Mouse (Mus musculus): ENCODE data around the gene Gm16867. TPM values are rescaled to one million over a fixed set of nuclear protein-coding genes. Genes with fewer than 3 reads are reported as not detected.
"Not testable (repeated sequence)": the region's sequence is repeated elsewhere in the genome, so short reads cannot be mapped to it uniquely, and the experiment has no call there.

Gene Gm16867
- polyA plus RNA-seq, 1 experiment from 2014 or later = not detected

- not testable (repeated sequence) for H3K9ac ChIP-seq (ENCODE audit: low read length); H3K27ac ChIP-seq (ENCODE audit: low read depth); H3K4me3 ChIP-seq (ENCODE audit: low read depth, low read length); H3K4me1 ChIP-seq (replicated peaks; ENCODE audit: control insufficient read depth, insufficient read depth, low read length); ATAC-seq (replicated peaks; ENCODE audit: low FRiP score, low TSS enrichment, low read depth); H3K36me3 ChIP-seq (ENCODE audit: control insufficient read depth, insufficient read depth, low read length); H3K27me3 ChIP-seq (replicated peaks; ENCODE audit: control insufficient read depth, insufficient read depth, low read length); H3K4me2 ChIP-seq (ENCODE audit: low read length); H3K9me3 ChIP-seq (ENCODE audit: control insufficient read depth, low read length); DNase-seq (ENCODE audit: low spot score)
- WGBS = no CpG with 5 or more reads among the region's 2 CpGs
Observed at GRCm38 (mm10) chr14:69520810-69521209, 17.6 kb upstream of the Gm16867 start.

- not testable (repeated sequence) for ATAC-seq (replicated peaks; ENCODE audit: low FRiP score, low TSS enrichment, low read depth)
Observed at GRCm38 (mm10) chr14:69512449-69512848, 9.3 kb upstream of the Gm16867 start, which contains the start of gene Gm27179. Gene Gm27179 (minus strand): TSS chr14:69512549.

GRCm38 (mm10) chr14:69507000-69507399 is 3.8 kb upstream of the Gm16867 start:
- not testable (repeated sequence) for H3K4me1 ChIP-seq (replicated peaks; ENCODE audit: control insufficient read depth, insufficient read depth, low read length); H3K4me3 ChIP-seq (ENCODE audit: low read depth, low read length); H3K4me2 ChIP-seq (ENCODE audit: low read length); DNase-seq (ENCODE audit: low spot score); ATAC-seq (replicated peaks; ENCODE audit: low FRiP score, low TSS enrichment, low read depth); H3K9ac ChIP-seq (ENCODE audit: low read length); H3K36me3 ChIP-seq (ENCODE audit: control insufficient read depth, insufficient read depth, low read length); H3K27ac ChIP-seq (ENCODE audit: low read depth); H3K9me3 ChIP-seq (ENCODE audit: control insufficient read depth, low read length); H3K27me3 ChIP-seq (replicated peaks; ENCODE audit: control insufficient read depth, insufficient read depth, low read length)
- no CpG with 5 or more reads among the region's 1 CpGs for WGBS

More at GRCm38 (mm10) chr14:69512449-69512848, 9.3 kb upstream of the Gm16867 start, which contains the start of gene Gm27179:
- not testable (repeated sequence) for DNase-seq (ENCODE audit: low spot score); H3K9me3 ChIP-seq (ENCODE audit: control insufficient read depth, low read length); H3K27ac ChIP-seq (ENCODE audit: low read depth); H3K9ac ChIP-seq (ENCODE audit: low read length); H3K4me1 ChIP-seq (replicated peaks; ENCODE audit: control insufficient read depth, insufficient read depth, low read length); H3K36me3 ChIP-seq (ENCODE audit: control insufficient read depth, insufficient read depth, low read length); H3K4me3 ChIP-seq (ENCODE audit: low read depth, low read length); H3K27me3 ChIP-seq (replicated peaks; ENCODE audit: control insufficient read depth, insufficient read depth, low read length); H3K4me2 ChIP-seq (ENCODE audit: low read length)
- WGBS = no CpG with 5 or more reads among the region's 2 CpGs

- peak; percentile 76 for ATAC-seq (replicated peaks; ENCODE audit: low FRiP score, low TSS enrichment, low read depth)
- not testable (repeated sequence) for H3K4me1 ChIP-seq (replicated peaks; ENCODE audit: control insufficient read depth, insufficient read depth, low read length); H3K4me3 ChIP-seq (ENCODE audit: low read depth, low read length); H3K9me3 ChIP-seq (ENCODE audit: control insufficient read depth, low read length); DNase-seq (ENCODE audit: low spot score); H3K4me2 ChIP-seq (ENCODE audit: low read length); H3K9ac ChIP-seq (ENCODE audit: low read length); H3K27me3 ChIP-seq (replicated peaks; ENCODE audit: control insufficient read depth, insufficient read depth, low read length); H3K27ac ChIP-seq (ENCODE audit: low read depth); H3K36me3 ChIP-seq (ENCODE audit: control insufficient read depth, insufficient read depth, low read length)
- no CpG with 5 or more reads among the region's 73 CpGs for WGBS
Observed at GRCm38 (mm10) chr14:69502440-69503150, 567 bp downstream of the Gm16867 start.

GRCm38 (mm10) chr14:69496259-69496658 is 6.9 kb downstream of the Gm16867 start:
- not testable (repeated sequence) for ATAC-seq (replicated peaks; ENCODE audit: low FRiP score, low TSS enrichment, low read depth)

GRCm38 (mm10) chr14:69494946-69495345 is 8.2 kb downstream of the Gm16867 start:
- ATAC-seq (replicated peaks; ENCODE audit: low FRiP score, low TSS enrichment, low read depth); H3K9me3 ChIP-seq (ENCODE audit: control insufficient read depth, low read length); H3K4me1 ChIP-seq (replicated peaks; ENCODE audit: control insufficient read depth, insufficient read depth, low read length); DNase-seq (ENCODE audit: low spot score); H3K4me3 ChIP-seq (ENCODE audit: low read depth, low read length); H3K27me3 ChIP-seq (replicated peaks; ENCODE audit: control insufficient read depth, insufficient read depth, low read length); H3K4me2 ChIP-seq (ENCODE audit: low read length); H3K27ac ChIP-seq (ENCODE audit: low read depth); H3K36me3 ChIP-seq (ENCODE audit: control insufficient read depth, insufficient read depth, low read length); H3K9ac ChIP-seq (ENCODE audit: low read length): not testable (repeated sequence)
- WGBS = no CpG with 5 or more reads among the region's 2 CpGs

More at GRCm38 (mm10) chr14:69496259-69496658, 6.9 kb downstream of the Gm16867 start:
- H3K27ac ChIP-seq (ENCODE audit: low read depth); DNase-seq (ENCODE audit: low spot score); H3K27me3 ChIP-seq (replicated peaks; ENCODE audit: control insufficient read depth, insufficient read depth, low read length); H3K4me3 ChIP-seq (ENCODE audit: low read depth, low read length); H3K9me3 ChIP-seq (ENCODE audit: control insufficient read depth, low read length); H3K36me3 ChIP-seq (ENCODE audit: control insufficient read depth, insufficient read depth, low read length); H3K4me2 ChIP-seq (ENCODE audit: low read length); H3K4me1 ChIP-seq (replicated peaks; ENCODE audit: control insufficient read depth, insufficient read depth, low read length); H3K9ac ChIP-seq (ENCODE audit: low read length): not testable (repeated sequence)

- H3K27ac ChIP-seq (ENCODE audit: low read depth); H3K9ac ChIP-seq (ENCODE audit: low read length); H3K4me2 ChIP-seq (ENCODE audit: low read length); H3K4me1 ChIP-seq (replicated peaks; ENCODE audit: control insufficient read depth, insufficient read depth, low read length); H3K27me3 ChIP-seq (replicated peaks; ENCODE audit: control insufficient read depth, insufficient read depth, low read length); H3K4me3 ChIP-seq (ENCODE audit: low read depth, low read length); DNase-seq (ENCODE audit: low spot score); ATAC-seq (replicated peaks; ENCODE audit: low FRiP score, low TSS enrichment, low read depth); H3K9me3 ChIP-seq (ENCODE audit: control insufficient read depth, low read length); H3K36me3 ChIP-seq (ENCODE audit: control insufficient read depth, insufficient read depth, low read length): not testable (repeated sequence)
- WGBS = no CpG with 5 or more reads among the region's 3 CpGs
Observed at GRCm38 (mm10) chr14:69494522-69494921, 8.6 kb downstream of the Gm16867 start.

GRCm38 (mm10) chr14:69488001-69488400 is 15.2 kb downstream of the Gm16867 start:
- not testable (repeated sequence) for H3K4me3 ChIP-seq (ENCODE audit: low read depth, low read length); DNase-seq (ENCODE audit: low spot score); H3K9ac ChIP-seq (ENCODE audit: low read length); H3K4me1 ChIP-seq (replicated peaks; ENCODE audit: control insufficient read depth, insufficient read depth, low read length); H3K36me3 ChIP-seq (ENCODE audit: control insufficient read depth, insufficient read depth, low read length); H3K4me2 ChIP-seq (ENCODE audit: low read length); H3K27me3 ChIP-seq (replicated peaks; ENCODE audit: control insufficient read depth, insufficient read depth, low read length); ATAC-seq (replicated peaks; ENCODE audit: low FRiP score, low TSS enrichment, low read depth); H3K9me3 ChIP-seq (ENCODE audit: control insufficient read depth, low read length); H3K27ac ChIP-seq (ENCODE audit: low read depth)
- no CpG with 5 or more reads among the region's 10 CpGs for WGBS

All from intestine, embryonic 14.5 days (tissue).